Mouse (Mus musculus): Measurements from ENCODE around the gene Gm6205. TPM values are rescaled to one million over a fixed set of nuclear protein-coding genes. Genes with fewer than 3 reads are reported as not detected.
"Not testable (repeated sequence)": the region's sequence is repeated elsewhere in the genome, so short reads cannot be mapped to it uniquely, and the experiment has no call there.

Gene Gm6205
- not detected in 2 replicates for polyA plus RNA-seq (2015; fragmentation: Nextera tagmentation; extraction: Ambion mirVana)

DNA sequence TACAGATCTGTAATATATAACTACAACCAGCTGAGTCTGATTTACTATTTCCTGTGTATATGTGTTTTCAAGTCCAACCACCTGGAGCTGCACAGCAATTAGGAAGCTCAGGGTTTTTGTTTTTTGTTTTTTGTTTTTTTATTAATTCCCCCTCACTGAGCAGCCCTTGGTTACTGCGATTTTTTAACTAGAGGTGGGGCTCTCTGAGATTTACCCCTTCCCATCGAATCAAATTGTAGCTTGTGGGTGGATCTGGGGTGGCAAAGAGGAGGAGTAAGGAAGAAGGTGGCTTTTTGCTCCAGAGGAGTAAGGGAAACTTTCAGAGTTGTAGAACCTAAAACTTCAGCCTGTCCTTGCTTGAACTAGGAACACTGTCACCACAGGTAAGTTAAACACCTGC, at the start of gene Gm6205:
TSS of gene Gm6205 (plus strand) at position 301 of the 400 bp plus-strand sequence.
- WGBS, result no CpG with 5 or more reads among the region's 2 CpGs

GRCm38 (mm10) chr5:94616242-94616641, 31.9 kb upstream of the Gm6205 start, which contains the start of gene Gm3147:
Gene Gm3147 (minus strand): TSS chr5:94616342.
- H3K4me3 ChIP-seq; H3K4me1 ChIP-seq; H3K36me3 ChIP-seq; H3K9ac ChIP-seq; H3K9me3 ChIP-seq; H3K4me2 ChIP-seq; H3K27me3 ChIP-seq; H3K27ac ChIP-seq; ATAC-seq (ENCODE audit: insufficient number of reproducible peaks, insufficient read depth, low FRiP score, low TSS enrichment, low read depth): not testable (repeated sequence)
- no CpG with 5 or more reads among the region's 1 CpGs for WGBS

More for the DNA sequence above, at the start of gene Gm6205:
- H3K4me3 ChIP-seq; H3K27me3 ChIP-seq; H3K36me3 ChIP-seq; H3K4me2 ChIP-seq; ATAC-seq (ENCODE audit: insufficient number of reproducible peaks, insufficient read depth, low FRiP score, low TSS enrichment, low read depth); H3K27ac ChIP-seq; H3K4me1 ChIP-seq; H3K9me3 ChIP-seq; H3K9ac ChIP-seq: not testable (repeated sequence)

GRCm38 (mm10) chr5:94623679-94624078, 24.5 kb upstream of the Gm6205 start, which contains the start of gene Gm6509:
Gene Gm6509 (plus strand): TSS chr5:94623979.
- H3K4me3 ChIP-seq; H3K9ac ChIP-seq; H3K4me1 ChIP-seq; H3K4me2 ChIP-seq; H3K27ac ChIP-seq; H3K27me3 ChIP-seq; ATAC-seq (ENCODE audit: insufficient number of reproducible peaks, insufficient read depth, low FRiP score, low TSS enrichment, low read depth); H3K9me3 ChIP-seq; H3K36me3 ChIP-seq: not testable (repeated sequence)
- no CpG with 5 or more reads among the region's 2 CpGs for WGBS

Other genes starting within 250 kb of the Gm6205 start
- not detected in 2 replicates for gene Gm7682, start 202.6 kb upstream of the Gm6205 start, polyA plus RNA-seq (2015; fragmentation: Nextera tagmentation; extraction: Ambion mirVana)
- not detected in 2 replicates for gene Gm3139, start 122.1 kb upstream of the Gm6205 start, polyA plus RNA-seq (2015; fragmentation: Nextera tagmentation; extraction: Ambion mirVana)
- not detected in 2 replicates for gene Gm3147, start 32.0 kb upstream of the Gm6205 start, polyA plus RNA-seq (2015; fragmentation: Nextera tagmentation; extraction: Ambion mirVana)
- gene Gm6509, start 24.4 kb upstream of the Gm6205 start, polyA plus RNA-seq (2015; fragmentation: Nextera tagmentation; extraction: Ambion mirVana), result not detected in 2 replicates
- not detected in 2 replicates for gene Gm3183, start 217.1 kb downstream of the Gm6205 start, polyA plus RNA-seq (2015; fragmentation: Nextera tagmentation; extraction: Ambion mirVana)